Mouse (Mus musculus) G1E-ER4 (cell line): ENCODE measurements around the gene Sh2d5. TPM values are rescaled to one million over a fixed set of nuclear protein-coding genes. Genes with fewer than 3 reads are reported as not detected.

Experiments
- GATA1 ChIP-seq: IDR thresholded peaks from one replicate; pipeline ENCODE4 v1.8.0; 2012; ENCODE audit warnings: low read length, inconsistent platforms
- polyA plus RNA-seq: library from polyadenylated mRNA; stranded (reverse); fragments of >175 nt; gene quantifications from 2 replicates; pipeline ENCODE4 v1.2.3, GENCODE M21; 2012

Gene Sh2d5
- polyA plus RNA-seq, 1 experiment = 1.3 TPM

GRCm38 (mm10) chr4:138293261-138293948 lies 43.2 kb downstream of the Sh2d5 start:
- TF ChIP-seq GATA1 = no peak

- no peak for TF ChIP-seq GATA1
These were observed 43.8 kb downstream of the Sh2d5 start for GRCm38 (mm10) chr4:138293949-138294550.

GRCm38 (mm10) chr4:138301271-138301780 lies 51.1 kb downstream of the Sh2d5 start:
- TF ChIP-seq GATA1 = no peak

GRCm38 (mm10) chr4:138303011-138303410 lies 52.8 kb downstream of the Sh2d5 start:
- TF ChIP-seq GATA1 = no peak

- no peak for TF ChIP-seq GATA1
These were observed 53.5 kb downstream of the Sh2d5 start for GRCm38 (mm10) chr4:138303742-138304141.

GRCm38 (mm10) chr4:138304340-138305104 lies 54.3 kb downstream of the Sh2d5 start, which contains the start of gene Ddost:
Gene Ddost, plus strand, starts transcription at chr4:138304730.
- TF ChIP-seq GATA1 = no peak

GRCm38 (mm10) chr4:138307025-138307424 lies 56.8 kb downstream of the Sh2d5 start:
- no peak for TF ChIP-seq GATA1

- TF ChIP-seq GATA1 = no peak
These were observed 57.5 kb downstream of the Sh2d5 start for GRCm38 (mm10) chr4:138307739-138308138.

- no peak for TF ChIP-seq GATA1
These were observed 60.2 kb downstream of the Sh2d5 start for GRCm38 (mm10) chr4:138310311-138310910.

Other genes starting within 250 kb of the Sh2d5 start
- 59.0 and 59.7 TPM in 2 replicates for gene Hp1bp3, start 34.1 kb upstream of the Sh2d5 start, polyA plus RNA-seq
- gene Kif17, start within 50 bp of the Sh2d5 start, polyA plus RNA-seq = 0.05 TPM in 1 of 2 replicates, not detected in the other
- gene Ddost, start 54.3 kb downstream of the Sh2d5 start, polyA plus RNA-seq = 95.5 and 100 TPM in 2 replicates
- 21.1 and 22.5 TPM in 2 replicates for gene Pink1, start 75.9 kb downstream of the Sh2d5 start, polyA plus RNA-seq
- not detected in 2 replicates for gene Cda, start 117.6 kb downstream of the Sh2d5 start, polyA plus RNA-seq
- gene Fam43b, start 146.1 kb downstream of the Sh2d5 start, polyA plus RNA-seq = not detected in 2 replicates
- gene Mul1, start 184.3 kb downstream of the Sh2d5 start, polyA plus RNA-seq = 39.3 and 48.9 TPM in 2 replicates
- gene Camk2n1, start 203.9 kb downstream of the Sh2d5 start, polyA plus RNA-seq = 0.05 and 0.08 TPM in 2 replicates